Mouse (Mus musculus) inflammation-experienced regulatory T-cells, adult 6 months (primary cell): ENCODE measurements around the gene Irf9. TPM values are rescaled to one million over a fixed set of nuclear protein-coding genes. Genes with fewer than 3 reads are reported as not detected.

Experiments
- polyA plus RNA-seq, 3 experiments: library from polyadenylated mRNA; unstranded; fragments of 100-300 nt; shearing (Covaris generic); gene quantifications; one replicate each; pipeline ENCODE4 v1.2.1; 2017

Gene Irf9
- polyA plus RNA-seq, 3 experiments from 2014 or later, result 120 to 174 (median 141) TPM

Other genes with a start within 250 kb of the Irf9 start
- 10 to 100 TPM; 37.3 to 38.7 (median 37.4) TPM for gene Dhrs4, start 124.8 kb upstream of the Irf9 start, polyA plus RNA-seq
- gene Carmil3, start 112.9 kb upstream of the Irf9 start, polyA plus RNA-seq, result not detected
- gene Cpne6, start 93.1 kb upstream of the Irf9 start, polyA plus RNA-seq, result not detected
- under 1 TPM in 1 of 3 experiments, not detected in 2; 0.08 TPM for gene Nrl, start 78.6 kb upstream of the Irf9 start, polyA plus RNA-seq
- gene Pck2, start 63.3 kb upstream of the Irf9 start, polyA plus RNA-seq, result 10 to 100 TPM; 31.9 to 37.5 (median 35.9) TPM
- gene Dcaf11, start 43.6 kb upstream of the Irf9 start, polyA plus RNA-seq, result 100 to 1,000 TPM in 1 of 3 experiments, 10 to 100 TPM in 2; 73.9 to 107 (median 81.0) TPM
- gene A730061H03Rik, start 43.2 kb upstream of the Irf9 start, polyA plus RNA-seq, result 1 to 10 TPM; 1.4 to 3.2 (median 3.2) TPM
- not detected for gene Fitm1, start 28.0 kb upstream of the Irf9 start, polyA plus RNA-seq
- 100 to 1,000 TPM; 667 to 812 (median 693) TPM for gene Psme1, start 25.4 kb upstream of the Irf9 start, polyA plus RNA-seq
- 10 to 100 TPM; 19.1 to 25.6 (median 23.3) TPM for gene Emc9, start 18.3 kb upstream of the Irf9 start, polyA plus RNA-seq
- gene Psme2, start 12.5 kb upstream of the Irf9 start, polyA plus RNA-seq, result 1,000 to 10,000 TPM in 1 of 3 experiments, 100 to 1,000 TPM in 2; 828 to 1,360 (median 869) TPM
- gene Rnf31, start 11.9 kb upstream of the Irf9 start, polyA plus RNA-seq, result 10 to 100 TPM; 26.7 to 37.2 (median 35.3) TPM
- gene Rec8, start 14.5 kb downstream of the Irf9 start, polyA plus RNA-seq, result 1 to 10 TPM in 2 of 3 experiments, not detected in 1; 2.7 to 4.0 TPM
- gene Ipo4, start 32.4 kb downstream of the Irf9 start, polyA plus RNA-seq, result 10 to 100 TPM; 21.1 to 39.8 (median 36.3) TPM
- gene Gm49378, start 34.3 kb downstream of the Irf9 start, polyA plus RNA-seq, result 1 to 10 TPM in 2 of 3 experiments, under 1 TPM in 1; 0.44 to 2.8 (median 2.5) TPM
- gene Tm9sf1, start 40.2 kb downstream of the Irf9 start, polyA plus RNA-seq, result 10 to 100 TPM; 36.3 to 45.0 (median 39.3) TPM
- 1 to 10 TPM in 2 of 3 experiments, under 1 TPM in 1; 0.68 to 2.2 (median 1.2) TPM for gene Tssk4, start 46.6 kb downstream of the Irf9 start, polyA plus RNA-seq
- gene Mdp1, start 56.9 kb downstream of the Irf9 start, polyA plus RNA-seq, result 100 to 1,000 TPM in 1 of 3 experiments, 10 to 100 TPM in 2; 89.2 to 101 (median 95.6) TPM
- 10 to 100 TPM; 25.8 to 33.9 (median 29.9) TPM for gene Gmpr2, start 68.4 kb downstream of the Irf9 start, polyA plus RNA-seq
- gene Nedd8, start 68.6 kb downstream of the Irf9 start, polyA plus RNA-seq, result 100 to 1,000 TPM; 335 to 412 (median 375) TPM
- gene Tinf2, start 78.2 kb downstream of the Irf9 start, polyA plus RNA-seq, result 10 to 100 TPM; 26.4 to 30.7 (median 30.2) TPM
- not detected for gene Tgm1, start 110.4 kb downstream of the Irf9 start, polyA plus RNA-seq
- gene Rabggta, start 118.7 kb downstream of the Irf9 start, polyA plus RNA-seq, result 10 to 100 TPM; 40.8 to 75.9 (median 62.1) TPM
- 10 to 100 TPM; 32.4 to 57.8 (median 46.5) TPM for gene Dhrs1, start 142.1 kb downstream of the Irf9 start, polyA plus RNA-seq
- gene Nop9, start 142.1 kb downstream of the Irf9 start, polyA plus RNA-seq, result 1 to 10 TPM; 4.1 to 8.4 (median 5.4) TPM
- gene Cideb, start 154.9 kb downstream of the Irf9 start, polyA plus RNA-seq, result not detected
- not detected for gene Ltb4r2, start 157.9 kb downstream of the Irf9 start, polyA plus RNA-seq
- 10 to 100 TPM in 1 of 3 experiments, 1 to 10 TPM in 1, under 1 TPM in 1; 0.57 to 16.6 (median 3.8) TPM for gene Ltb4r1, start 162.4 kb downstream of the Irf9 start, polyA plus RNA-seq
- gene Adcy4, start 180.5 kb downstream of the Irf9 start, polyA plus RNA-seq, result under 1 TPM in 1 of 3 experiments, not detected in 2; 0.29 TPM
- gene Ripk3, start 185.3 kb downstream of the Irf9 start, polyA plus RNA-seq, result 10 to 100 TPM; 71.9 to 99.8 (median 84.8) TPM
- gene Nfatc4, start 219.6 kb downstream of the Irf9 start, polyA plus RNA-seq, result not detected